Comparison of ENCODE assay signal across 10 mouse cellular contexts in the genomic region with DNA sequence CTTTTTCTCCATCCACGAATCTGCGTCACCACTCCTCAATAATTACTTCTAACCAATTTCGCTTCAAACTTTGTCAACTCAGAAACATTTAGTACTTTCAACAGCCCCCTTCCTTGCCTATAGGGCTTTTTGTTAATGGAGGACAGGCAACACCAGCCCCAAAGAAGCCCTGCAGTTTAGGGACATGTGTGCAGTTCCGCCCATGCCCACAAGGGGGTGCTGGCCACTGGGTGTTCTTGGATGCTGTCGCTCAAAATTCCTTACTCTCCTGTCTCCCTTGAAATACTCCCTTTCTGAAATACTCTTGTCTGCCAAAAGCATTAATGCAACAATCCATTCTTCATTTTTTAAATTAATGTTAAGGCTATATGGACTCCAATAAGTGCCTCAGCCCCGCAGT.
DNase-seq lines count a peak whose midpoint lies in the region; ATAC-seq and TF ChIP-seq lines count a peak whose summit lies in the region.
"Had no signal": no experiment of that assay in that cellular context is flagged by ENCODE, and none has a peak within 500 bp of the region (broad histone marks: within the 10 kb centered on the region; RNA-seq: fewer than 3 reads in every experiment).

No protein-coding gene starts in this region.

- no peak for TF ChIP-seq POLR2A in heart, adult 2 months (IDR thresholded peaks at IDR 0.05; ENCODE audit: insufficient read depth, low read depth, low read length)

- no peak overlapping the region for H3K4me2 ChIP-seq in heart, embryonic 12.5 days
- H3K4me2 ChIP-seq in lung, embryonic 14.5 days, result no peak overlapping the region
- H3K4me2 ChIP-seq: lung, embryonic 15.5 days had no signal

- no peaks in the 10 kb centered on the region for H3K79me2 ChIP-seq in heart, adult 2 months (replicated peaks; ENCODE audit: control insufficient read depth, insufficient read depth, low read length)

- no peaks in the 10 kb centered on the region for H3K27me3 ChIP-seq in heart, adult 2 months (ENCODE audit: control insufficient read depth, insufficient read depth, low read length)
- no peaks in the 10 kb centered on the region for H3K27me3 ChIP-seq in heart, embryonic 12.5 days (replicated peaks)
- no peaks in the 10 kb centered on the region for H3K27me3 ChIP-seq in lung, embryonic 14.5 days (ENCODE audit: insufficient read depth, low read length)
- H3K27me3 ChIP-seq: embryonic facial prominence, embryonic 15.5 days; lung, embryonic 15.5 days had no signal

- H3K9me3 ChIP-seq in heart, embryonic 12.5 days (replicated peaks), result no peaks in the 10 kb centered on the region
- no peaks in the 10 kb centered on the region for H3K9me3 ChIP-seq in lung, embryonic 14.5 days (ENCODE audit: low read depth, low read length)
- H3K9me3 ChIP-seq: embryonic facial prominence, embryonic 15.5 days; lung, embryonic 15.5 days had no signal

- peak; percentile 79 for TF ChIP-seq CTCF in heart, adult 2 months (IDR thresholded peaks at IDR 0.05)
- peak; percentile 88 for TF ChIP-seq CTCF in lung, embryonic 14.5 days (IDR thresholded peaks at IDR 0.05; ENCODE audit: low read depth)

- DNase-seq in heart, adult 2 months, result peak; percentile 18 to 61
- DNase-seq in 3T3-L1 (ENCODE audit: low read depth, low spot score), result peak; percentile 83
- peak; percentile 89 for DNase-seq in NIH3T3 (ENCODE audit: low read depth)
- peak; percentile 61 to 78 for DNase-seq in cerebellum, postnatal 25 days
- peak; percentile 43 to 67 for DNase-seq in heart, postnatal 36 days
- peak; percentile 71 for DNase-seq in lung, embryonic 14.5 days
- peak; percentile 57 to 87 for DNase-seq in spleen, postnatal 4 days (ENCODE audit: low spot score in 2 of 2)

- 74% methylated on average over 6 of the region's 6 CpGs for WGBS in heart, adult 2 months
- 73% methylated on average over 6 of the region's 6 CpGs for WGBS in heart, embryonic 12.5 days
- WGBS in lung, embryonic 14.5 days, result 73% methylated on average over 6 of the region's 6 CpGs

- TF ChIP-seq EP300 in heart, adult 2 months (IDR thresholded peaks at IDR 0.05; ENCODE audit: insufficient read depth, low read depth, low read length), result no peak

- no peak overlapping the region for H3K9ac ChIP-seq in heart, adult 2 months (ENCODE audit: low read depth, low read length)
- no peak overlapping the region for H3K9ac ChIP-seq in heart, embryonic 12.5 days
- H3K9ac ChIP-seq in lung, embryonic 14.5 days, result no peak overlapping the region
- H3K9ac ChIP-seq: embryonic facial prominence, embryonic 15.5 days; lung, embryonic 15.5 days had no signal

- no peaks in the 10 kb centered on the region for H3K4me1 ChIP-seq in heart, adult 2 months (ENCODE audit: control insufficient read depth, insufficient read depth, low read length)
- H3K4me1 ChIP-seq in heart, embryonic 12.5 days (replicated peaks), result no peaks in the 10 kb centered on the region
- no peaks in the 10 kb centered on the region for H3K4me1 ChIP-seq in lung, embryonic 14.5 days (ENCODE audit: insufficient read depth)
- H3K4me1 ChIP-seq: lung, embryonic 15.5 days had no signal

- intact Hi-C loops in heart, adult 2 months (cut with DNase I), result loop anchor here (5.0 kb wide), 2 partner anchors 133 to 407 kb away; a partner anchor contains a TSS
- intact Hi-C loops in heart, postnatal 36 days (cut with DNase I), result loop anchor here (5.0 kb wide), 2 partner anchors 128 to 407 kb away; no protein-coding TSS in a partner anchor

- no peaks in the 10 kb centered on the region for H3K36me3 ChIP-seq in heart, adult 2 months (ENCODE audit: control insufficient read depth, insufficient read depth, low read length)
- H3K36me3 ChIP-seq in heart, embryonic 12.5 days, result no peaks in the 10 kb centered on the region
- no peaks in the 10 kb centered on the region for H3K36me3 ChIP-seq in lung, embryonic 14.5 days (ENCODE audit: insufficient read depth)
- H3K36me3 ChIP-seq: embryonic facial prominence, embryonic 15.5 days; lung, embryonic 15.5 days had no signal

- no peak overlapping the region for H3K27ac ChIP-seq in heart, adult 2 months
- no peak overlapping the region for H3K27ac ChIP-seq in heart, embryonic 12.5 days (ENCODE audit: poor library complexity, severe bottlenecking)
- no peak overlapping the region for H3K27ac ChIP-seq in lung, embryonic 14.5 days (ENCODE audit: low read depth)
- H3K27ac ChIP-seq: embryonic facial prominence, embryonic 15.5 days; lung, embryonic 15.5 days had no signal

- ATAC-seq in heart, embryonic 12.5 days (ENCODE audit: insufficient number of reproducible peaks, low FRiP score), result no peak
- ATAC-seq in lung, embryonic 14.5 days (ENCODE audit: insufficient read depth), result no peak

- no peak overlapping the region for H3K4me3 ChIP-seq in heart, adult 2 months
- no peak overlapping the region for H3K4me3 ChIP-seq in heart, embryonic 12.5 days
- no peak overlapping the region for H3K4me3 ChIP-seq in lung, embryonic 14.5 days (ENCODE audit: low read depth, low read length)
- H3K4me3 ChIP-seq: embryonic facial prominence, embryonic 15.5 days; lung, embryonic 15.5 days had no signal
